Mouse (Mus musculus): ENCODE data around the gene Abcd4. TPM values are rescaled to one million over a fixed set of nuclear protein-coding genes. Genes with fewer than 3 reads are reported as not detected.

Abcd4 gene
- polyA plus RNA-seq, 1 experiment, result 20.9 TPM

GRCm38 (mm10) chr12:84625116-84625515 lies 7.9 kb upstream of the Abcd4 start:
- H3K36me3 ChIP-seq (ENCODE audit: control insufficient read depth, insufficient read depth, low read length, poor library complexity, severe bottlenecking), result no peaks in the 10 kb centered on the region
- H3K27me3 ChIP-seq (ENCODE audit: control insufficient read depth, insufficient read depth, low read length, poor library complexity, severe bottlenecking), result no peaks in the 10 kb centered on the region
- H3K4me1 ChIP-seq (ENCODE audit: control insufficient read depth, insufficient read depth, low read length), result peaks cover 1% of the 10 kb centered on the region
- H3K27ac ChIP-seq (ENCODE audit: insufficient read depth, low read length), result no peak overlapping the region
- TF ChIP-seq EP300 (IDR thresholded peaks at IDR 0.05; ENCODE audit: insufficient read depth, low read depth, low read length) (peak; percentile 91), CTCF (IDR thresholded peaks at IDR 0.05; ENCODE audit: low read depth, low read length) (no peak)
- H3K4me3 ChIP-seq (ENCODE audit: low read depth, low read length), result peak overlapping the region; percentile 23
- H3K9ac ChIP-seq (ENCODE audit: low read depth, poor library complexity, severe bottlenecking), result no peak overlapping the region
- no peaks in the 10 kb centered on the region for H3K9me3 ChIP-seq (replicated peaks; ENCODE audit: control insufficient read depth, insufficient read depth, low read length, poor library complexity, severe bottlenecking)

- Histone ChIP-seq H3K9me3 (replicated peaks; ENCODE audit: control insufficient read depth, insufficient read depth, low read length, poor library complexity, severe bottlenecking) (no peaks in the 10 kb centered on the region), H3K4me1 (ENCODE audit: control insufficient read depth, insufficient read depth, low read length) (peaks cover 1% of the 10 kb centered on the region), H3K27me3 (ENCODE audit: control insufficient read depth, insufficient read depth, low read length, poor library complexity, severe bottlenecking) (no peaks in the 10 kb centered on the region), H3K4me3 (ENCODE audit: low read depth, low read length) (no peak overlapping the region), H3K36me3 (ENCODE audit: control insufficient read depth, insufficient read depth, low read length, poor library complexity, severe bottlenecking) (no peaks in the 10 kb centered on the region), H3K9ac (ENCODE audit: low read depth, poor library complexity, severe bottlenecking) (no peak overlapping the region), H3K27ac (ENCODE audit: insufficient read depth, low read length) (peak overlapping the region; percentile 32; the same call in 1 of the 2 replicates)
- no peak for TF ChIP-seq CTCF (IDR thresholded peaks at IDR 0.05; ENCODE audit: low read depth, low read length)
- TF ChIP-seq EP300 (IDR thresholded peaks at IDR 0.05; ENCODE audit: insufficient read depth, low read depth, low read length), result no peak
- no peak for TF ChIP-seq POLR2A (IDR thresholded peaks at IDR 0.05; ENCODE audit: insufficient read depth, low read length)
These were observed 7.4 kb upstream of the Abcd4 start for GRCm38 (mm10) chr12:84624601-84625000.

GRCm38 (mm10) chr12:84620975-84621374 lies 3.8 kb upstream of the Abcd4 start:
- no peak overlapping the region for H3K27ac ChIP-seq (ENCODE audit: insufficient read depth, low read length)
- H3K9ac ChIP-seq (ENCODE audit: low read depth, poor library complexity, severe bottlenecking), result no peak overlapping the region
- no peaks in the 10 kb centered on the region for H3K27me3 ChIP-seq (ENCODE audit: control insufficient read depth, insufficient read depth, low read length, poor library complexity, severe bottlenecking)
- peaks cover 1% of the 10 kb centered on the region for H3K4me1 ChIP-seq (ENCODE audit: control insufficient read depth, insufficient read depth, low read length)
- TF ChIP-seq POLR2A (IDR thresholded peaks at IDR 0.05; ENCODE audit: insufficient read depth, low read length), result no peak
- TF ChIP-seq CTCF (IDR thresholded peaks at IDR 0.05; ENCODE audit: low read depth, low read length), result no peak
- TF ChIP-seq EP300 (IDR thresholded peaks at IDR 0.05; ENCODE audit: insufficient read depth, low read depth, low read length), result no peak
- no peaks in the 10 kb centered on the region for H3K9me3 ChIP-seq (replicated peaks; ENCODE audit: control insufficient read depth, insufficient read depth, low read length, poor library complexity, severe bottlenecking)
- H3K4me3 ChIP-seq (ENCODE audit: low read depth, low read length), result no peak overlapping the region
- no peaks in the 10 kb centered on the region for H3K36me3 ChIP-seq (ENCODE audit: control insufficient read depth, insufficient read depth, low read length, poor library complexity, severe bottlenecking)

- TF ChIP-seq POLR2A (IDR thresholded peaks at IDR 0.05; ENCODE audit: insufficient read depth, low read length) (no peak), EP300 (IDR thresholded peaks at IDR 0.05; ENCODE audit: insufficient read depth, low read depth, low read length) (no peak), CTCF (IDR thresholded peaks at IDR 0.05; ENCODE audit: low read depth, low read length) (peak; percentile 42)
- peak overlapping the region; percentile 84 for H3K4me3 ChIP-seq (ENCODE audit: low read depth, low read length)
- H3K27ac ChIP-seq (ENCODE audit: insufficient read depth, low read length), result no peak overlapping the region; the same call in 1 of the 2 replicates
These were observed 450 bp upstream of the Abcd4 start for GRCm38 (mm10) chr12:84617663-84618062.

GRCm38 (mm10) chr12:84614524-84614923 lies 2.7 kb downstream of the Abcd4 start:
- no peaks in the 10 kb centered on the region for H3K9me3 ChIP-seq (replicated peaks; ENCODE audit: control insufficient read depth, insufficient read depth, low read length, poor library complexity, severe bottlenecking)
- H3K27me3 ChIP-seq (ENCODE audit: control insufficient read depth, insufficient read depth, low read length, poor library complexity, severe bottlenecking), result no peaks in the 10 kb centered on the region
- no peaks in the 10 kb centered on the region for H3K36me3 ChIP-seq (ENCODE audit: control insufficient read depth, insufficient read depth, low read length, poor library complexity, severe bottlenecking)
- no peak overlapping the region for H3K27ac ChIP-seq (ENCODE audit: insufficient read depth, low read length)
- TF ChIP-seq CTCF (IDR thresholded peaks at IDR 0.05; ENCODE audit: low read depth, low read length) (no peak), POLR2A (IDR thresholded peaks at IDR 0.05; ENCODE audit: insufficient read depth, low read length) (no peak), EP300 (IDR thresholded peaks at IDR 0.05; ENCODE audit: insufficient read depth, low read depth, low read length) (no peak)
- H3K4me1 ChIP-seq (ENCODE audit: control insufficient read depth, insufficient read depth, low read length), result peaks cover 3% of the 10 kb centered on the region
- H3K4me3 ChIP-seq (ENCODE audit: low read depth, low read length), result no peak overlapping the region
- H3K9ac ChIP-seq (ENCODE audit: low read depth, poor library complexity, severe bottlenecking), result no peak overlapping the region

More at GRCm38 (mm10) chr12:84617663-84618062, 450 bp upstream of the Abcd4 start:
- Histone ChIP-seq H3K27me3 (ENCODE audit: control insufficient read depth, insufficient read depth, low read length, poor library complexity, severe bottlenecking) (no peaks in the 10 kb centered on the region), H3K9me3 (replicated peaks; ENCODE audit: control insufficient read depth, insufficient read depth, low read length, poor library complexity, severe bottlenecking) (no peaks in the 10 kb centered on the region), H3K36me3 (ENCODE audit: control insufficient read depth, insufficient read depth, low read length, poor library complexity, severe bottlenecking) (no peaks in the 10 kb centered on the region), H3K9ac (ENCODE audit: low read depth, poor library complexity, severe bottlenecking) (peak overlapping the region; percentile 70), H3K4me1 (ENCODE audit: control insufficient read depth, insufficient read depth, low read length) (peaks cover 3% of the 10 kb centered on the region)

- TF ChIP-seq POLR2A (IDR thresholded peaks at IDR 0.05; ENCODE audit: insufficient read depth, low read length) (no peak), CTCF (IDR thresholded peaks at IDR 0.05; ENCODE audit: low read depth, low read length) (no peak), EP300 (IDR thresholded peaks at IDR 0.05; ENCODE audit: insufficient read depth, low read depth, low read length) (no peak)
- Histone ChIP-seq H3K9me3 (replicated peaks; ENCODE audit: control insufficient read depth, insufficient read depth, low read length, poor library complexity, severe bottlenecking) (no peaks in the 10 kb centered on the region), H3K4me3 (ENCODE audit: low read depth, low read length) (peak overlapping the region; percentile 23), H3K9ac (ENCODE audit: low read depth, poor library complexity, severe bottlenecking) (no peak overlapping the region), H3K27me3 (ENCODE audit: control insufficient read depth, insufficient read depth, low read length, poor library complexity, severe bottlenecking) (no peaks in the 10 kb centered on the region), H3K4me1 (ENCODE audit: control insufficient read depth, insufficient read depth, low read length) (peaks cover 3% of the 10 kb centered on the region), H3K36me3 (ENCODE audit: control insufficient read depth, insufficient read depth, low read length, poor library complexity, severe bottlenecking) (no peaks in the 10 kb centered on the region), H3K27ac (ENCODE audit: insufficient read depth, low read length) (no peak overlapping the region)
These were observed 3.2 kb downstream of the Abcd4 start for GRCm38 (mm10) chr12:84614001-84614400.
